Mouse (Mus musculus): Measurements from ENCODE around the gene Trim39.

Gene Trim39

GRCm38 (mm10) chr17:36271586-36272256 is at the start of gene Trim39:
Trim39 (minus strand) TSS chr17:36272247.
- DNase-seq (ENCODE audit: low spot score) = peak; percentile 86

GRCm38 (mm10) chr17:36315689-36316253 is 43.7 kb upstream of the Trim39 start:
- DNase-seq (ENCODE audit: low spot score) = no peak

DNA sequence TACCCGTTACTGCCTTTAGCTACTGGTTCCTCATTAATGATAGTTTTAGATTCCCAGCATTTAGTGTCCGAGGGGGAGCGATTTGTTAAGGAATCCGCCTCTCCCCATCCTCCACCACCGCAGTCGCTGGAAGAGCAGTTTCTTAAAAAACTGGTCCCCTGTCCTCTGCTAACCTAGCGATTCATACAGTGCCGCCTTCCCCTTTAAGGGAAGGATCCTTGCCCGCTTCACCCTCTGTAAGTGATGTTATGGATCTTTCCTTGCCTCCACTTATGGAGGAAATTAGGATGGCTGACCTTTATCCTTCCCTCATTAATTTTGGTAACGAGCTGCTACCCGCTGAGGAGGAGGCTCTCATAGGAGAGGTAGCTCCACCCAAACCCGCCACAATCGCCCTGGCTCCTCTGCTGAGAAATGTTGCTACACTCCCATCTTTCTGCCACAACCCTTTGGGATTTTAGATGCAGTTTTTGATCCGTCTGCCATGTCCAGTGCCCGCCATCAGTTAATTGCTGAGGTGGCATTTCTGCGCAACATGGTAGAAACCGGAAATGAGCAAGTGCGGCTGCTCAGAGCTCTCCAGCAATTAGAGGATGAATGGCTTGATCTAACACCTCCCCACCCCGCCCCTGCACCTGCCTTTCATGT is 43.1 kb upstream of the Trim39 start:
- DNase-seq (ENCODE audit: low spot score) = peak; percentile 67

DNA sequence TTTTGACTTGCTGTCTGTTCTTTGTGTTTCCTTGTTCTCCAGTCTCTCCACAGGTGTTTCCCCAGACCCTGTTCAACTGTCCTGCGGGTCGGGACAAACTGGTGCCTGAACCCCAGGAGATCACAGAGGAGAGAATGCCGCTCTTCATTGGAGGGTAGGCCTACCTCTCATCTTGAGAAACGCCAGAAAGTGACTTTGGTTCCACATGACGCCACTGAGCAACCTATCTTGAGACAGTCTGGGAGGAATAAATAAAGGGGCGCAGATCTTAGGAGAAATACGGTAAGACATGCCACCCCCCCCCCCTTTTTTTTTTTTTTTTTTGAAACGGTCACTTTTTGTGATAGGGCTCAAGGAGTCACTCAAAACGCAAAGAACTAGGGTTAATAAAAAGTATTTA is 42.5 kb upstream of the Trim39 start:
- DNase-seq (ENCODE audit: low spot score) = peak; percentile 66

GRCm38 (mm10) chr17:36309293-36309692 is 37.2 kb upstream of the Trim39 start:
- no peak for DNase-seq (ENCODE audit: low spot score)

- peak; percentile 88 for DNase-seq (ENCODE audit: low spot score)
Observed at GRCm38 (mm10) chr17:36308855-36309254, 36.8 kb upstream of the Trim39 start.

- DNase-seq (ENCODE audit: low spot score) = no peak
Observed at GRCm38 (mm10) chr17:36286390-36286789, 14.3 kb upstream of the Trim39 start, which contains the start of gene H2-M10.2. H2-M10.2 (minus strand) TSS chr17:36286490.

- DNase-seq (ENCODE audit: low spot score) = no peak
Observed at GRCm38 (mm10) chr17:36281521-36282245, 9.6 kb upstream of the Trim39 start.

GRCm38 (mm10) chr17:36274776-36275175 is 2.7 kb upstream of the Trim39 start:
- no peak for DNase-seq (ENCODE audit: low spot score)

GRCm38 (mm10) chr17:36273796-36274195 is 1.7 kb upstream of the Trim39 start:
- DNase-seq (ENCODE audit: low spot score) = no peak

DNA sequence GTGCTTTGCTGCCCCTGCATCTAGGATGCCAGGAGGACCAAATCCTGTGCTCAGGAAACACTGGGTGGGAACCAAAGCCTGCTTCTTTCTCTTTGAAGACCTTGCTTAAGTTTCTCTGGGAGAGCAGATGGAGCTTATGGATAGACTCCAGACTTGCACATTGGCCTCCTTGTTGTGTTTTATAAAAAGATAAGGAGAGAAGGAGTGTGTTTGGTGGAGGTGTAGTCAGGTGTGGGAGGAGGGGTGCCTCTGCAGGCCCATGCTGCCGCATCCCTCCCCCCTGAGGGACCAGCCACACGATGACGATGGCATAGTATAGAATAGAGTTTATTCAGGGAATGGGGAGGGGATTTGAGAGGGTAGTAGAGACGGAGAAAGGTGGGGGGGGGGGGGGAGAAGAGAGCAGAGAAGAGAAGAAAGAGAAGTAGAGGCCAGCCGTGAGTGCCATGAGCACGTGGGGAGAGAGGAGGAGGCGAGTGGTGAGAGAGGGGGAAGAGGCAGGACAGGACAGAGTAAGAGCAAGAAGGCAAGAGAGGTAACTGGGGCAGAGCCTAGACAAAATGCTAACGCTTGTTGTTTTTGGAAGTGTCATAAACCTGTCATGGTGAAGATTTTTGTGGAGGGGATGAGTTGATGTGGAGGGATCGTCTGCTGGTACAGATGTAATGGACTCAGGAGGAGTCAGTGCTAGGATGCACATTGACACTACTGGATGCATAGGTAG is 758 bp upstream of the Trim39 start:
- DNase-seq (ENCODE audit: low spot score) = no peak

- DNase-seq (ENCODE audit: low spot score) = peak; percentile 92
Observed at GRCm38 (mm10) chr17:36270956-36271585, 976 bp downstream of the Trim39 start.

DNA sequence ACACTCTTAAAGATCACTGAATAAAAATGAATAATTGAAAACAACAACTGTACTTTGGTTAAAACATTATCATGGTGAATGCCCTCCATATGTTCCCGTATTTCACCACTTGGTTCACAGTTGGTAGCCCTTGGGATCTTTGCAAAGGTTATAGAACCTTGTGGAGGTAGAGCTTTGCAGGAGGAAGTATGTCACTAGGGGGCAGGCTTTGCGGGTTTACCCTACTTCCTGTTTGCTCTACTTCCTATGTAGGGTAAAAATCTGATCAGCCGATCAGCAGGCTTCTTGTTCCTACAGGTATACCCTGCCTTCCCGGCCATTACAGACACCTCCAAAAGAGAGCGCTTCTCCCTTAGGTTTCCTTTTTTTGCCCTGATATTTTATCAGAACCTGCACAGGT is 6.2 kb downstream of the Trim39 start:
- DNase-seq (ENCODE audit: low spot score) = no peak

- no peak for DNase-seq (ENCODE audit: low spot score)
Observed at GRCm38 (mm10) chr17:36264273-36264925, 7.6 kb downstream of the Trim39 start.

- no peak for DNase-seq (ENCODE audit: low spot score)
Observed at GRCm38 (mm10) chr17:36261511-36262166, 10.4 kb downstream of the Trim39 start.

DNA sequence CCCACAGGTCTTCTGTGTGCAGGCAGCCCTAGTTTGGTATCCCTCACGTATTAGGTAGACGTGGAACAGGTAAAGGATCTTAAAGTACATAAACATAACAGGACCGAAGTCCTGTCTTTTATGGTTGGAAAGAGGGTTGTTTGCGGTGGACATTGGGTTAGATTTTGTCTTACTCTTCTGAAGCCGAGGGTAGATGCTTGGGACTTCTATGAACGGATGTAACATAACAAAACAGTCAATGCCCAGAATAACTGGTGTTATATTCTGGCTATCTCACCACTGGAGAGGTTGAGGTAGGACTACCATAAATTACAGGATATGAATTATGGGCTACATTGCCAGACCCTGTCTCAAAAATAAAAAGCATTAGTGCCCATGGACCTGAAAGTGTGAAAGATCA is 14.1 kb downstream of the Trim39 start, which contains the start of gene Rpp21:
Gene Rpp21 (minus strand): TSS at position 101 of the 400 bp plus-strand sequence.
- no peak for DNase-seq (ENCODE audit: low spot score)

- peak; percentile 77 for DNase-seq (ENCODE audit: low spot score)
Observed at GRCm38 (mm10) chr17:36257241-36257947, 14.7 kb downstream of the Trim39 start.

DNA sequence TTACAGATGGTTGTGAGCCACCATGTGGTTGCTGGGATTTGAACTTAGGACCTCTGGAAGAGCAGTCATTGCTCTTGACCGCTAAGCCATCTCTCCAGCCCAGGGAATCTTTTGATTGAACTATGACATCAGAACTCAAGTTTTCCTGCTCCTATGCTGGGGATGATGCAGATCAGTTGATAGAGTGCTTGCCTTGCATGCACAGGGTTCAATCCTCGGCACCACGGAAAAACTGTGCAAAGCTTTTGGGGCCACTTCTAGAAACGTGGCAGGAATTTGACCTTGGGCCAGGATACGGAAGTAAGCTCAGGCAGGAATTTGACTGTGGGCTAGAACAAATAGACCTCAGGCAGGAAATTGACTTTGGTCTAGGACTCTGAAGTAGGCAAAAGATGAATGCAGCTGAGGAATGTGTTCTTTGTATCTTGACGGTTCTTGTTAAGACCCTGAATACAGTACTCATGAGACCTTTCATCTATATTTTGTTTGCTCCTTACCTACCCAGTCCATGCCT is 18.9 kb downstream of the Trim39 start:
- DNase-seq (ENCODE audit: low spot score) = no peak

DNA sequence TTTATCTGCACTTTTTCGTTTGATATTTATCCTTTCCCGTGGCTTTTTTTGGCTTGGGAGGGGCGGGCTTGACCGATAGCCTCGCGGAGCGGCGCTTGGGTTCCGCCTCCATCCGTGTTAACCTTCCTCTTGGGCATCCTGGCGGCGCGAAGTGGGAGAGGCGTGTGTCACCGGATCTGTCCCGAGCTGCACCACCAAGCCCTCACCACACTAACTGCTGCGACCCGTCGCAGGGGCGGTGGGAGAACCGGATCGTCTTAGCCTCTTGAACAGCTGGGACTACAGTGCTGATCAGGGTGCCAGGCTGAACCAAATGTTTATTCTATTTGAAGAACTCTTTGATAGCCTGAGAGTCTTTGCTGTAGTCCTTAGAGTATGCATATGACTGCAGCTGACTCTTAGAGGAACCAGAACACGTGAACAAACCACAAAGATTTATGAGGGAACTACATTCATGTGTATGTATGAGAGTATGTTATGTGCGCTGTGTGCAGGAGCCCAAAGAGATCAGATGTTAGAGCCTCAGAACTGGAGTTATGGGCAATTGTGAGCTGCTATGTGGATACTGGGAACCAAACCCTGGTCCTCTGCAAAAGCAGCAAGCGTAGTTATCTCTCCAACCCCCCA is 19.7 kb downstream of the Trim39 start:
- no peak for DNase-seq (ENCODE audit: low spot score)
